Mouse (Mus musculus): ENCODE measurements around the gene Lias. TPM values are rescaled to one million over a fixed set of nuclear protein-coding genes. Genes with fewer than 3 reads are reported as not detected.

Lias gene
- polyA plus RNA-seq (2016; fragmentation: Nextera tagmentation; extraction: Ambion mirVana): 68.9 and 72.5 TPM in 2 replicates

DNA sequence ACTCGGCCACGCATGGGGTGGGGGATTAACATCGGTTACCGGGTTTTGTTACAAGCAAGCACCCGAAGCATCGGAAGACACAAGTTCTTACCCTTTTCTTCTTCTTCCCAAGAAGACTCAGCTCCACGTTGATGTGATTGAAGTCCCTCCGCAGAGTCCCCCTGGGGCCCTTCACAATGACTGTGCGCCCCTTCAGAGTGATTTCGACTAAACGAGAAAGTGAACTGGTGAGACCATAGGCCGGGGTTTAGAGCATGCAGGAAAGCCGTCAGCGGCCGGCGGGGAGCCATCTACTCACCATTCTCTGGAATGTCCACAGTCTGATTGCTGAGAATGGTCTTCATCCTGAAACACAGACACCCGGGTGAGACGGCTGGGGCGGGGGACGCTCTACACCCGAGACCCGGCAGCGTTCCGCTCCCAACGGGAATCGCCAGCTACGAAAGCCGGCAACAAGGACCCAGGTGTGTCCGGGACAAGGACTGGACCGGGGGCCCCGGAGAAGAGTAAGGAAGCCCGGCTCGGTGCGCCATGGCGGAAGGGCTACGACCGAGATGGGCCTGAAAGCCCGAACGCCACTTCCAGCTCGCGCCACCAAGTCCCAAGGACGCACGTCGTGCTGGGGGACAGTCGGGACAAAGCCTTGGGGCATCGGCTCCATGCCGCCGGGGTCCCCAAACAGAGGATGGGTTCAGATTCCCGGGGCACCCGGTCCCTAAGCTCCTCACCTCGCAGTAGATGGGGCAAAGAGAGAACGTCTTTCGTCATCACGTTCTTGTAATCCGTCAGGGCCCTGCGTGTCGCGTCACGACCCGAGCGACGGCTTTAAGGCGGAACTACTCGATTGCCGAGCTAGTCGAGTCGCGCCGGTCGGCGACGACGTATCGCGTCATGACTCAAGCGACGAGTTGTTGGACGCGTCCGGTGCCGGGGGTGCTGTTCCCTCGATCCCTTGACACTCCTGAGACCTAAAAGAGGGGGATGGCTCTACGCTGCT is at the start of gene Lias, which contains the start of gene Rpl9:
Gene Lias, plus strand, starts transcription at position 850 of the 997 bp plus-strand sequence.
Gene Rpl9, minus strand, starts transcription at position 797 of the 997 bp plus-strand sequence.
- Histone ChIP-seq H3K36me3 (replicated peaks) (peaks cover 60% of the 10 kb centered on the region), H3K9me3 (no peaks in the 10 kb centered on the region), H3K27ac (peak within 1 kb of the TSS; percentile 97), H3K4me1 (peaks cover 28% of the 10 kb centered on the region), H3K27me3 (ENCODE audit: poor library complexity, severe bottlenecking) (no peaks in the 10 kb centered on the region), H3K4me3 (peak within 1 kb of the TSS; percentile 85)
- under 1% methylated on average over 83 of the region's 83 CpGs for WGBS
- peak; percentile 98 for DNase-seq (ENCODE audit: extremely low spot score, low spot score)

DNA sequence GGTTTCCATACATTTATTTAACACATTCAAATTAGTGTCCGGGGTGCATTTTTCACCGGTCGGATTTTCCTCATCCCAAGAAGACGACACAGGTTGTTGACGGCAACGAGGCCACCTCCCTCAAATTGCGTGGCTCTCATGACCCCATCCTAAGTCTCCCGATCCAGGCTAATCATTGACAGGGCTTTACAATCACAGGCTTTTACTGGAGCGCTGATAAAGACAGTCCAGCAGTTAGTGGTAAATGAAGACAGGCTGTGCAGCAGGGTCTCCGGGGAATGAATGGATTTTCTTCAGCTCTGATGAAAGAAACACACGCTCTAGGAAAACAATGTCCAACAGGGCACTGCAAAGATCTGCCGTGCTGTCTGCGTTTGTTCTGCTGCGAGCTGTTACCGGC is 43.1 kb upstream of the Lias start, which contains the start of gene Klb:
Gene Klb, plus strand, starts transcription at position 147 of the 400 bp plus-strand sequence.
- no peak for DNase-seq (ENCODE audit: extremely low spot score, low spot score)
- no peaks in the 10 kb centered on the region for H3K27me3 ChIP-seq (ENCODE audit: poor library complexity, severe bottlenecking)
- H3K4me1 ChIP-seq: peaks cover 8% of the 10 kb centered on the region
- H3K4me3 ChIP-seq: no peak within 1 kb of the TSS
- 63% methylated on average over 15 of the region's 15 CpGs for WGBS
- no peak within 1 kb of the TSS for H3K27ac ChIP-seq
- H3K9me3 ChIP-seq: no peaks in the 10 kb centered on the region
- no peaks in the 10 kb centered on the region for H3K36me3 ChIP-seq (replicated peaks)

DNA sequence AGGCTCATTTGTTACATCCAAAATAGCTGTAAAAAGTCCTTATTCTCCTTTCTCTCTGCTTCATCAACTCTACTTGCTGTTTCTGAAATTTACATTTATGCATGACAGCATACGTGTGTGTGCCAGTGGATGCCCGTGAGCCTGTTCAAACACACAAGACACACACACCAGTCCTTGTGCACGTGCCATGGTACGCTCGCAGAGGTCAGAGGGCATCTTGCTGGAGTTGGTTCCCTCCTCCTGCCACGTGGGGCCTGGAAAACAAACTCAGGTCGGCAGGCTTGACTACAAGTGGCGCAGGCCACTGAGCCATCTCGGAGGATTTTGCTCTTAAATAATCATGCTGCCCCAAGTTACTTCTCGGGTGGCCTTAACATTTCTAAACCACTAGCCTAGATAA is 40.8 kb upstream of the Lias start:
- Histone ChIP-seq H3K4me1 (peaks cover 10% of the 10 kb centered on the region), H3K36me3 (replicated peaks) (no peaks in the 10 kb centered on the region), H3K9me3 (no peaks in the 10 kb centered on the region; the same call in 1 of the 2 replicates), H3K27me3 (ENCODE audit: poor library complexity, severe bottlenecking) (no peaks in the 10 kb centered on the region), H3K27ac (no peak overlapping the region), H3K4me3 (no peak overlapping the region)
- WGBS: 79% methylated on average over 10 of the region's 10 CpGs
- no peak for DNase-seq (ENCODE audit: extremely low spot score, low spot score)

DNA sequence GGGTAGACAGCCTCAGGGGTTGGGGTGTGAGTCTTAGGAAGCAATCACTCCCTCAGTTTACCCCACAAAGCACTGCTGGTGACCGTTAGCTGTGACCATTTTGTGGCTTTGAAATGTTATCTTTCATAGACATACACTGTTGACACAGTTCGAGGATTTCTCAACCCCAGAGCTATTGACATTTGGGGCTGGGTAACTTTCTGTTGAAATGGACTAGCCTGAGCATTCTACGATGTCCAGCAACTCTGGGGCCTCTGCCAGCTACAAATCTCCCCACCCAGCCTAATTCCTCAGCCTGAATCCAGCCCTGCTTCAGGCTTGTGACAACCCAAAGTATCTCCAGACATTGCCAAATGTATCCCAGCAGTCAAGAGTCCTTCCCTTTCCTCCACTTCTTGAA is 37.2 kb upstream of the Lias start:
- Histone ChIP-seq H3K4me3 (no peak overlapping the region), H3K27me3 (ENCODE audit: poor library complexity, severe bottlenecking) (no peaks in the 10 kb centered on the region), H3K9me3 (no peaks in the 10 kb centered on the region; the same call in 1 of the 2 replicates), H3K4me1 (peaks cover 4% of the 10 kb centered on the region; the same call in 1 of the 2 replicates), H3K36me3 (replicated peaks) (no peaks in the 10 kb centered on the region), H3K27ac (no peak overlapping the region)
- DNase-seq (ENCODE audit: extremely low spot score, low spot score): no peak
- WGBS: 90% methylated on average over 3 of the region's 3 CpGs

DNA sequence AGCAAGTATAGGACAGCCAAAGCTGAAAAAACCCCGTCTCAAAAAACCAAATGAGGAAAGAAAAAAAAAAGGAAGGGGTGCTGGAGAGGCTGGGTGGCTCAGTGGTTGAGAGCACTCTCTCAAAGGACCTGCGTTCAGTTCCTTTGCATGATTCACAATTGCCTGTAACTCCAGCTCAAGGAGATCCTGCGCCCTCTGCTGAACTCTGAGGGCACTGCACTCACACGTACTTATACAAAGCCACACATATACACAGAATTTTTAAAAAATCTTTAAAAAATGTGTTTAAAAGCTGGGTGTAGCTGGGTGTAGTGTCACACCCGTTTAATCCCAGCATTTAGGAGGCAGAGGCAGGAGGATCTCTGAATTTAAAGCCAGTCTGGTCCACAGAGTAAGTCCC is 36.3 kb upstream of the Lias start:
- 82% methylated on average over 5 of the region's 5 CpGs for WGBS
- no peak overlapping the region for H3K27ac ChIP-seq
- H3K4me1 ChIP-seq: peaks cover 4% of the 10 kb centered on the region; the same call in 1 of the 2 replicates
- H3K4me3 ChIP-seq: no peak overlapping the region
- DNase-seq (ENCODE audit: extremely low spot score, low spot score): no peak
- no peaks in the 10 kb centered on the region for H3K27me3 ChIP-seq (ENCODE audit: poor library complexity, severe bottlenecking)
- no peaks in the 10 kb centered on the region; the same call in 1 of the 2 replicates for H3K9me3 ChIP-seq
- H3K36me3 ChIP-seq (replicated peaks): no peaks in the 10 kb centered on the region

DNA sequence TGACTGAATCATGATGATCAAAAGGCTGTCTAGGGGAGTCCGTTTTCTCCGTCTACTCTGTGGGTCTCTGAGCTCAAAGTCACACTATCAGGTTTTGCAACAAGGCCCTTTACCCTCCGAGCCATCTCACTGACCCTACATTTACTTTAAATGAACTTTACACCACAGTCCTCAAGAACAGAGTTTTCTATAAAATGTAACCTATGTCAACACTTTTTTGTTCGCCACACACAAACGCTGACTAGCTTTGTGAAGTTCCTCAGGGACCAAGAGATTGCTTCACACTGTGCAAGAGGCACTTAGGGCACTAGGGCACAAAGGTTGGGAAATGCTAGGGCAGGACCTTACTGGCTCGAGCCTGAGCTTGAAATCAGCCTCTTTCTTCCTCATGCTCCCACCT is 34.4 kb upstream of the Lias start:
- DNase-seq (ENCODE audit: extremely low spot score, low spot score): no peak
- Histone ChIP-seq H3K27me3 (ENCODE audit: poor library complexity, severe bottlenecking) (no peaks in the 10 kb centered on the region), H3K4me1 (peaks cover 4% of the 10 kb centered on the region; the same call in 1 of the 2 replicates), H3K36me3 (replicated peaks) (no peaks in the 10 kb centered on the region), H3K4me3 (no peak overlapping the region), H3K9me3 (no peaks in the 10 kb centered on the region; the same call in 1 of the 2 replicates), H3K27ac (no peak overlapping the region)
- WGBS: 87% methylated on average over 6 of the region's 6 CpGs

DNA sequence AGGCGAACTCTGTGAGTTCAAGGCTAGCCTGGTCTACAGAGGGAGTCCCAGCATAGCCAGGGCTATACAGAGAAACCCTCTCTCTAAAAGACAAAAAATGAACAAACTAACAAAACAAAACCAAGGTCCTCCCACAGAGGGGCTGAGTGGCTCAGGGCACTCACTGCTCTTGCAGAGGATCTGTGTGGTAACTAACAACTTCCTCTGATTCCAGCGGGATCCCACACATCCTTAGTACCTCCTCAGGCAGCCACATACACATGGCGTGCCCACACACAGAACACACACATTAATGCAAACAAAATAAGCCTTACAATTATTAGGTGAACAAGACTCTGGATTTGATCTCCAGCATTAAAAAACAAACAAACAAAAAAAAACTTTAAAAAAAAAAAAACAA is 33.5 kb upstream of the Lias start:
- Histone ChIP-seq H3K27ac (no peak overlapping the region), H3K36me3 (replicated peaks) (no peaks in the 10 kb centered on the region), H3K9me3 (no peaks in the 10 kb centered on the region; the same call in 1 of the 2 replicates), H3K4me3 (no peak overlapping the region), H3K27me3 (ENCODE audit: poor library complexity, severe bottlenecking) (no peaks in the 10 kb centered on the region), H3K4me1 (peaks cover 4% of the 10 kb centered on the region; the same call in 1 of the 2 replicates)
- 86% methylated on average over 3 of the region's 3 CpGs for WGBS
- DNase-seq (ENCODE audit: extremely low spot score, low spot score): no peak

DNA sequence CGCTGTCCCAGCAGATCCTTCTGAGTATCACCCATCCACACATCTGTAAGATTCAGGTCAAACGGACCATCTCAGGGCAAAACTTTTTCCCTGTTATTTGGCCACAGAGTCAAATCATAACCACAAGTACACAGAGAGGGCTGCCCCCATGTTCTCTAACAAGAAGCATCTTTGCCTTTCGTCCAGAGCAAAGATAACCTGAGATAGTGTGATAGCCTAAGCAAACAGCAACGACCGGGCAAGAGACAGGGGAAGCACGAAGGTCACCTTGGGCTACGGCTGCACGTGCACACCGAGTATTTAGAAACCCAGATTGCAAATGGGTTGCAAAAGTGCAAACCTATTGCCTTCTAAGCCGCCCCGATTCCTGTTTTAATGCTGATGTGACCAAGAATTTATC is 23.5 kb upstream of the Lias start:
- H3K4me3 ChIP-seq: no peak overlapping the region
- H3K9me3 ChIP-seq: no peaks in the 10 kb centered on the region
- H3K27ac ChIP-seq: no peak overlapping the region
- H3K27me3 ChIP-seq (ENCODE audit: poor library complexity, severe bottlenecking): no peaks in the 10 kb centered on the region
- DNase-seq (ENCODE audit: extremely low spot score, low spot score): no peak
- WGBS: 94% methylated on average over 11 of the region's 11 CpGs
- H3K36me3 ChIP-seq (replicated peaks): no peaks in the 10 kb centered on the region
- no peaks in the 10 kb centered on the region for H3K4me1 ChIP-seq

DNA sequence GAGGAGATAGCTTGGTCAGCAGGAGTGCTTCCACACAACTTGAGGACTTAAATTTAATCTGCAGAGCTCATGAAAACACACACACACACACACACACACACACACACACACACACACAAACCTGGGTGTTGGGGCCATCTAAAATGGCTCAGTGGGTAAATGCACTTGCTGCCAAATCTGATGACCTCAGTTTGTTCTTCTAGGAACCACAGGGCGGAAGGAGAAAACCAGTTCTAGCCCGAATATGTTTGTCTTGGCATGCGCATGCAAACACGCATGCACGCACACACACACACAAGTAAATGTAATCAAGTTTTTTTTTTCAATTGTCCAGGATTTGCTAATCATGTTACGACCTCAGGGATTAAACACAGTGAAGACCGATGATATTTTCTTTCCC is 19.7 kb upstream of the Lias start:
- no peaks in the 10 kb centered on the region for H3K27me3 ChIP-seq (ENCODE audit: poor library complexity, severe bottlenecking)
- WGBS: 98% methylated on average over 7 of the region's 7 CpGs
- no peak for DNase-seq (ENCODE audit: extremely low spot score, low spot score)

DNA sequence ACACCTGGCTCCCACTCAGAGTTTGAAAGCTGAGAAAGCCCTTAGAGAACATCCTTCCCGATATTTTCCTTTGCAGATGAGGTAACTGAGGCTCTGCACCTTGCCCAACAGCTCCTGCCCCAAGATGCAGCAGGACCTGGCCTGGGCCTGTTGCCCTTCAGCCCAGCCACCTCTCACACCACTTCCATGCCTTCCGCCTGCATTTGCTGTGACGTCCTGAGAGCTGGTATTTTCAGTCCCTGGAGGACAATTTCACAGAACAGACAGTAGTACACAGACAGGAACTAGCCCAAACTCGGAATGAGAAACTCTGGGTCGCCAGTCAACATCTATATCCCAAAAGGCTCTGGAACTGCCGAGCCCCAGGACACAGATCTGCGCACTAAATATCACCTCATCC is 16.6 kb upstream of the Lias start:
- no peaks in the 10 kb centered on the region for H3K9me3 ChIP-seq
- H3K36me3 ChIP-seq (replicated peaks): no peaks in the 10 kb centered on the region
- DNase-seq (ENCODE audit: extremely low spot score, low spot score): no peak
- no peak overlapping the region for H3K27ac ChIP-seq
- no peaks in the 10 kb centered on the region for H3K4me1 ChIP-seq
- no peaks in the 10 kb centered on the region for H3K27me3 ChIP-seq (ENCODE audit: poor library complexity, severe bottlenecking)
- WGBS: 91% methylated on average over 7 of the region's 7 CpGs
- no peak overlapping the region for H3K4me3 ChIP-seq

More for the DNA sequence above, 19.7 kb upstream of the Lias start:
- no peaks in the 10 kb centered on the region for H3K9me3 ChIP-seq
- no peaks in the 10 kb centered on the region for H3K36me3 ChIP-seq (replicated peaks)
- H3K4me3 ChIP-seq: no peak overlapping the region
- H3K4me1 ChIP-seq: no peaks in the 10 kb centered on the region
- no peak overlapping the region for H3K27ac ChIP-seq

DNA sequence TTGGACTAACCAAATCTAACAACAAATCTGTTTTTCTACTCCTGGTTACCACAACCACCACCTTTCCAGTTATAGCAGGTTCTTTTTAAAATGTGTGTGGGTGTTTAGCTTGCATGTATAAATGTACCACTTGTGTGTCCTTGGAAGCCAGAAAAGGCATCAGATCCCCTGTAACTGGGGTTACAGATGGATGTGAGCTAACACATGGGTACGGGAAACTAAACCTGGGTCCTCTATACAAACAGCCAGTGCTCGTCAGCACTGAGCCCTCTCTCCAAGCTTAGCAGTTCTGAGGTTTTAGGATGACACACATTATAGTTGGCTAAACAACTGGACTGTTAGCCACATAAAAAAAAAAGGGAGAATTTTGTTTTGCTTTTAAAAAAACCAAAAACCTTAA is 5.6 kb upstream of the Lias start:
- H3K36me3 ChIP-seq (replicated peaks): peaks cover 44% of the 10 kb centered on the region
- WGBS: 77% methylated on average over 2 of the region's 2 CpGs
- H3K27me3 ChIP-seq (ENCODE audit: poor library complexity, severe bottlenecking): no peaks in the 10 kb centered on the region
- H3K4me3 ChIP-seq: no peak overlapping the region
- no peak for DNase-seq (ENCODE audit: extremely low spot score, low spot score)
- H3K9me3 ChIP-seq: no peaks in the 10 kb centered on the region
- peaks cover 19% of the 10 kb centered on the region for H3K4me1 ChIP-seq
- no peak overlapping the region for H3K27ac ChIP-seq

DNA sequence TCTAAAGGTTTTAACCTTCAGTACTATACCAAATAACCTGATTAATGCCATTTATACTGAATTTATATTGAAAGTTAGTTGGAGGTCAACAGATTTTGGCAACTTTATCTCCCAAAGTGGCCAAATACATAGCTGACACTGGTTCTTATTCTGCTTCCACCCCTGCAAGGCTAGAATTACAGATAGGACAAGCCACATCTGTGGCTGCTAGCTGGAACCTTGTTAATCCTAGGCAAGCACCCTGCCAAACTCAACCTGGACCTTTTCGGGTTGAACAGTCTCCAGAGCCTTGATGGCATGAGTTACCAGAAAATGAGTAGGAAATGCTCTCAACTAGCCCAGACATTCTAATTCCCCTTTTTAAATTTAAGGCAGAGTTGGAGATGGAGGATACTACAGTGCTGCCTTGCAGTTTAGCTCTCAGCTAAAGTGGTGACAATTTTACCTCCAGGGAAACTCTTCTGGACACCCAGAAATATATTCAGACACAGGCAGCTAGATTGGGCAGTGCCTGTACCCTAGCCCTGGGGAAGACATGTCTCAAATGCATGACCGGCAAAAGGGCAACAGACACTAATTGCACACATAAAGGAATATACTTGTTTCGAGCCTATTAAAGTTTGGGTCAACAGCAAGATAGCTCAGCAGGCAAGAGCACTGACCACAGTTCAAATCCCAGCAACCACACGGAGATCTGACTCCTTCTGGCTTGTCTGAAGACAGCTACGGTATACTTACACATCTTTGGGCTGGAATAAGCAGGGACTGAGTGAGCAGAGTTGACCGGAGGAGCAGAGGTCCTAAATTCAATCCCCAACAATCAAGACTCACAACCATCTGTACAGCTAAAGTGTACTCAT is 4.1 kb upstream of the Lias start:
- Histone ChIP-seq H3K9me3 (no peaks in the 10 kb centered on the region), H3K4me1 (peaks cover 23% of the 10 kb centered on the region), H3K27ac (no peak overlapping the region), H3K36me3 (replicated peaks) (peaks cover 44% of the 10 kb centered on the region), H3K27me3 (ENCODE audit: poor library complexity, severe bottlenecking) (no peaks in the 10 kb centered on the region), H3K4me3 (no peak overlapping the region)
- no peak for DNase-seq (ENCODE audit: extremely low spot score, low spot score)
- 79% methylated on average over 6 of the region's 6 CpGs for WGBS
